Mouse (Mus musculus) c-Kit-positive CD71-positive TER-119-negative erythroid progenitor cells, embryonic 14.5 days (primary cell): Measurements from ENCODE around the gene Bud13.

Experiments
- DNase-seq: peaks from one replicate; pipeline ENCODE4 v3.0.0-alpha.2; 2013; ENCODE audit warnings: low read depth

The Bud13 gene

GRCm38 (mm10) chr9:46337852-46338291, 55.1 kb downstream of the Bud13 start:
- no peak for DNase-seq

- DNase-seq, result no peak
These were observed 55.6 kb downstream of the Bud13 start for GRCm38 (mm10) chr9:46338384-46338783.

DNA sequence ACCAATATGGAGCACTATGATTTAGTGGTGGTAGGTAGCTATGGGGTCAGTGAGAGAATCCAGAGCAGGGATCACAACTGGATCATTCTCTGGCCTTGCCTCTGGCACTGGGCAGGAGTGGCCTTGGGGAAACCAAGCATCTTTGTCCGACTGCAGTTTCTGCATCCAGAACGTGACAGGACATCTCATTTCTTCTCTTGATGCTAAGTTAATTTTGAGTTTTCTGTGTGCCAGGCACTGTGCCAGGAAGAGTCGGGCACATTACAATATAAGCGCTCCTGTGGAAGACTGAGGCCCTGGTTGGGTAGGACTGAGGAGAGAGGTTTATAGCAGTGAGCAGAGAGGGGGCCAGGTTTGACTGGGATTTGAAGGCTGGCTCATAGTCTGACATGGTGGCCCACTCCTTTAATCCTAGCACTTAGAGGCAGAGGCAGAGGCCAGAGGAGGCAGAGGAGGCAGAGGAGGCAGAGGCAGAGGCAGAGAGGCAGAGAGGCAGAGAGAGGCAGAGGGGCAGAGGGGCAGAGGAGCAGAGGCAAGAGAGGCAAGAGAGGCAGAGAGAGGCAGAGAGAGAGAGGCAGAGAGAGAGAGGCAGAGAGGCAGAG, 56.3 kb downstream of the Bud13 start:
- DNase-seq, result no peak

DNA sequence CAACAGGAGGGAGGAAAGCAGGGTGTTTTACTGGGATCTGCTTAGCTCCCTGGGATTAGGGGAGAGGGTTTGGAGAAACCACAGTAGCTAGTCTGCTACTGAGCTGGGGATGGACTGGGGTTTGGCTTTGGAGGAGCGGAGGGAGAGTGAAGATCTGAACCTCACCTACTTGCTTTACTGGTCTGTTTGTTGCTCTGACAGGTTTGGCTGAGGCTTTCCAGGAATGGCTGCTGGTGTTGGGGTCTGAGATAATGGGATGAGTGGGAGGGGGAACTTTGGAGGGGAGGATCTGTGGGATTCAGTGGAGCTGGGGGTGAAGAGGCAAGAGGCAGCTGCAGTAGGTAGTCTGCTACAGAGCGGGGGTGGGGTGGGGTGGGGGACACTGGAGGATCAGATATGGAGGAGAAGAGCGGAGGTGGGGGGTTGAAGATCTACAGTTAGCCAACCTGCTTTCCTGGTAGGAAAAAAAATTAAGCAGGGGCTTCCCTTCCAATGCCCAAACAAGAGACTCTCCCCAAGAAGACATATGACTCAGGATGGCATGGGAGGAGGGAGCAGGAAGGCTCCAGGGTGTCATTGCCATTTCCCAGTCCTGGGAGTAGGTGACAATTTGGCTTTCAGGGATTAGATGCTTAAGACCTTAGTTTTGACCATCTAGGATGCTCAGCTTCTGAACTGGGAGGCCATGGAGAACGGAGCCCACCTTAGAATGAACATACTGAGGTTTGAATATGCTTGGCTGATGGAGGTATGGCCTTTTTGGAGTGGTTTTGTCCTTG, 63.3 kb downstream of the Bud13 start:
- no peak for DNase-seq
